Mouse (Mus musculus) kidney, postnatal 4 days (tissue): ENCODE data around the gene Myt1l.

Experiments used
- DNase-seq, 2 experiments: peaks; one replicate each; pipeline ENCODE4 v3.0.0; 2021; ENCODE audit warnings: mixed read lengths in 2 of 2

Gene Myt1l

GRCm38 (mm10) chr12:29528031-29528771 is at the start of gene Myt1l:
Myt1l (plus strand) TSS chr12:29528384.
- DNase-seq: no peak

DNA sequence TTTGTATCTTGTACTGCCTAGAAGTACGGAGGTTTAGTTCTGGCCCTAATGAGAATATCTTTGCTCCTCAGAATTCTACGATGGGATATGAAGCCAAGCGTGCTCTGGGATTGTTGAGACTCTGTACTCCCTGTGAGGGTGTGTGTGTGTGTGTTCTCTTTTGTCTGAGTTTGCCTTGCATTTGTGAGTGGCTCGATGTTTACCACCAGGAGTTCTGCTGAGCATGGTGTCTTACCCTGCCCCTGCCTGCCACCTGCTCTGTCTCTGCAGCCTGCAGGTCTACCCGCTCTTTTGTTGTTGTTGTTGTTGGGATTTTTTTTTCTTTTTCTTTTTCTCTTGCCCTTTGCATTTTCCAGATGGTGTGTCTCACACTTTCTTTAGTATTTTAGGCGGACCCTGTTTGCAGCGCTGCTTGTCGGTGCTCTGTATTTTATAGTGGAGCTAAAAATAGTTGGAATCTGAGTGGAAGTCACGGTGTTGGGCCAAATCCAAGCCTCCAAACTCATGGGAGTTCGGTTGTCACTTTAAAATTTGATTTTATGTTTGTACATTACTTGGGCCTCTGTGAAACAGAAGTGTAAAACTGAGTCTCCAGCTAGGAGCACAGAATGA is 41.7 kb upstream of the Myt1l start:
- DNase-seq: peak; percentile 30 to 38

DNA sequence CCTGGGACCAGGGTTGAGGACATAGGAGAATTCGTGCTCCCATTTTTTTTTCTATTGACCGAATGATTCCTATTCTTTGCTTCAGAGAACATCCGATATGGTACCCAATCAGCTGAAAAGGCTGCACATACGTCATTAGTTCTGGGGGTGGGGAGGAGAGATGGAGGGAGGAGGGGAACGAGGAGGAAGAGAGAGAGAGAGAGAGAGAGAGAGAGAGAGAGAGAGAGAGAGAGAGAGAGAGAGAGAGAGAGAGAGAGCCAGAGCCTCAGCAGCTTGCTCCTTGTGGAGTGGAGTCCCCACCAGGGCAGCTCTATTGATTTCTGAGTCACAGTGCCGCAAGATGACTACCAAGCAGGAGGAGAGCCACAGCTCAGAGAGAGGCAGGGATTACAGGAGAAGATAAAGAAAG is 1.9 kb upstream of the Myt1l start:
- DNase-seq: no peak

- DNase-seq: no peak
These were observed 979 bp upstream of the Myt1l start for GRCm38 (mm10) chr12:29527048-29527761.

GRCm38 (mm10) chr12:29530241-29530725 is 2.1 kb downstream of the Myt1l start:
- peak; percentile 81 to 82 for DNase-seq

DNA sequence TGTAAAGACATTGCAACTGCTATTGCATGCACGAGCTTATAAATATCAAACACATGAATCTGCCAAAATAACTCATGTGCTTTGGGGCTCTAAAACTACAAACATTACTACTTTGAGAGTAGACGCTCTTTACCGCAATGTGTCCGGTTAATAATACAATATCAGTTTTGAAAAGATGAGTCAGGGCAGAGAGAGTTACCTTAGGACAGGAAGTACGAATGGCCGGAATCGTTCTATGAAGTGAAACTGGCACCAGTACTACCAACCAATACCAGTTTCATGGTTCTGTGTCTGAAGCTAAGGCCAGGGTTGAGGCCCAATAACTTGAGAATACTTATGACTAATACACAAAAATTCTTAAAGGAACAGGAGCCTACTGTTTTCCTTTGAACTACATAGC is 2.6 kb downstream of the Myt1l start:
- no peak for DNase-seq

GRCm38 (mm10) chr12:29533071-29533876 is 5.1 kb downstream of the Myt1l start:
- no peak for DNase-seq

DNA sequence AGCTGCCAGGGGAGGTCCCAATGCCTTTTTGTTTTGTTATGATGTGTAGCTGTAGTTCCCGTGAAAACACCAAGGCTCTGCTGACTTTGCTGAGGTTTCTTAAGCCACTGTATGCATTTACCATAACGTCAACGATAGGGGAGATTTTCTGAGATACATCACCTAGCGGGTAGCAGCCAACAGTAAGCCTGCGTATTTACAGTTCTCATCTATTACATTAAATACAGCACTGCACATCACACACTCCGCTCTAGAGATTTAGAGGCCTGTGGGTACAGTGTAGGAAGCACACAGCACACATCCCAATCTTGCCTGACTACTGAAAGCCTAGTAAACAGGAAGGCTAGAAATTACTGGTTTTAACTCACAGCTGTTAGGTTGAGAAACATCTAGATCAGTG is 6.1 kb downstream of the Myt1l start:
- DNase-seq: no peak

- no peak for DNase-seq
These were observed 6.6 kb downstream of the Myt1l start for GRCm38 (mm10) chr12:29534761-29535300.

DNA sequence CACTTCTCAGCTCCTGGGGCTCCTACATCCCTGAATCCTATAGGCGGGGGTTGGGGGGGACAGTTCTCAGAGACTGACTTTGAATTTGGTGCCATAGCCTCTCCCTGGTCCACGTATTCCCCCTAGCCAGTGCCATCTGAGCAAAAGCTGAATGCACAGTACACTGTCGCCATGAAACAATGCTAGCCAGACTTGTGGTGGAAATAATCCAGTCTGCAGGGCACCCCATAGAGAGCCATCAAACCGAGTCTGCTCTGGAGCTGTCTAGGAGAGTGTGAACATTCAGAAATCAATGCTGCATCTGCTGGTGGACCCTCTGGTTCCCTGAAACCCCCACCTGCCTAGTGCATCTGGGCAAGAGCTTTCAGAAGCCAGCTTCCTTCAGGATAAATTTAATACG is 9.7 kb downstream of the Myt1l start:
- DNase-seq: no peak

DNA sequence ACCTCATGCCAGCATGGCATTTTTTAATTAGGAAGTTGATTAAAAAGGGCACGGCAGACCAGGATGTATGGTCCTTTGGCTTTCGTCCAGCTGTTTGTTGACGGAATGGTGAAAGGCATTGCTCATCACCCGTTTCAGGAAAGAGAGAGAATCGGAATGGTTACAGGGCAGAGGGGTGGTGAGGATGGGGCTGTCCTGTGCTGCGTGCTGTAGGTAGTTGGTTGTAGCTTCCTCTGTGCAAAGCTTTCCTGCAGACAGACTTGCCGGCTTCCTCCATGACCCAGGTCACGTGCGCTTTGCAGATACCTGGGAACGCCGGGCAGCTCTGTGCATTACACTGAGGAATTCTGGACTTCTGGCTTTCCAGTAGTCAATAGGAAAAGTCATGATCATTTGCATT is 10.3 kb downstream of the Myt1l start:
- DNase-seq: no peak

DNA sequence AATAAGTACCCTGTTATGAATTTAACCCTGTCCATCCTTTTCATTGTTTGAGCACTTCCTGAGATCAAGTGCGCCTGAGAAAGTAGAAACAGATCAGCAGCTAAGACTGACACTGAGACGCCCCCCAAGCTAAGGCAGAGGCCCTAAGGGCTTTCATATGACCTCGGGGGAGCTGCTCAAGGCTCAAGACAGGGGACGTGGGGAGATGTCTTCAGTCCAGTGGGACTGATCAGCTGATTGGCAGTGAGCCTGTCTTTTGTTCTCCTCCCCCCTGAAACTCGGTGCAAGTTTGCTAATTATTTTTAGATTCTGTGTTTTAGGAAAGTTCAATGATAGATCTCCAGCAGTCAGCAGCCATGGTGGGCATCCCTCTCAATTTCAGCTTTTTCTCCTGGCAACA is 10.9 kb downstream of the Myt1l start:
- DNase-seq: no peak

GRCm38 (mm10) chr12:29540741-29541140 is 12.6 kb downstream of the Myt1l start:
- no peak for DNase-seq

DNA sequence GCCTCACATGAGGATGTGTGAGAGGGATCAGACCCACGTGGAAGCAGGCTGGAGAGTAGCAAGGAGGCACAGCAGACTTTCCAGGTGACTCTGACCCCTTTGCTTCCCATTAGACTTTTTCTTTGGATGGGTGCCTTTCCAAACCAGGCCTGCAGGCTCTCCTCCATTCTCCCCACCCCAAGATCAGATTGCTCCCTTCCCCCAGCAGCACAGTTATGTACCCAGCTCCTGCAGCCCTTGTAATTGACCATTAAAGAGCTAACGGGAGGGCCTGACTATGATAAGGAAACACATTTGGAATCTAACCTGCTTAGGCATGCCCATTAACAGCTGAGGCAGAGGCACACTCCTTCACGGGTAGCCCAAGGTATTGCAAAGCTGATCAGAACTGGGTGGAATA is 17.9 kb downstream of the Myt1l start:
- no peak for DNase-seq

DNA sequence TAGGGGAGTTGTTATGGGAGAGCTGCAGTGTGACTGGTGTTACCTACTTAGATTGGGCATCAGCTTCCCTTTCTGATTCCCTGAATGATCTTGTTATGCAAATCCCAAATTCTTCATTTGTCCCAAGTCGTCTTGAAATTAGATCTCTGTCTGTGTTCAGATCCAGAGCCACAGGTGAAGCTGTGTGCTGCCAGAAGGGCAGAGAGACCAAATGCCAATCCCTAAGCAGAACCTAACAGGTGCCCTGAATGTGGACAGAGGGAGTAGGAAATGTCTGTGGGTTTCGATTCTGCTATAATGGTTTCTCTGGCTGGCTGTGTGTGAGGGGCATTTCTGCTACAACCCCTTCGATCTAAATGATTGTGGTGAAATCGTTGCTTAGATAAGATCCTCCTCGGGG is 18.9 kb downstream of the Myt1l start:
- DNase-seq: no peak

DNA sequence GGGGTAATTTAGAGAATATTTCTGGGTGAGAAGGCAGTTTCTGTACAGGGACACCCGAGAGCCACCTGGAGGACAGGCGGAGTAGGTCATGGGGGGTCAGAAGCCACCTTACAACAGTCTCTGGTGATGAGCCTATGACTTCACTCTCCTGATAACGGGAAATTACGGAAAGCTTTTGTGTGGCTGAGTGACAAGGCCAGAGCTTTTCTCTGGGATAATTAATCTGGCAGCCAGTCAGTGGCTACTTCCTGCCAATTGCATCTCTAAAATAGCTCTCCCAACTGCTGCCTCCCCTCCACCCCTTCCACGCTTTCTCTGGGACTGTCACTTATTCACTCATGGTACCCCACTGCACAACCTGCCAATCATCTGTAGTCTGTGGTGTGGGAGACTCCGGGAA is 19.6 kb downstream of the Myt1l start:
- no peak for DNase-seq

DNA sequence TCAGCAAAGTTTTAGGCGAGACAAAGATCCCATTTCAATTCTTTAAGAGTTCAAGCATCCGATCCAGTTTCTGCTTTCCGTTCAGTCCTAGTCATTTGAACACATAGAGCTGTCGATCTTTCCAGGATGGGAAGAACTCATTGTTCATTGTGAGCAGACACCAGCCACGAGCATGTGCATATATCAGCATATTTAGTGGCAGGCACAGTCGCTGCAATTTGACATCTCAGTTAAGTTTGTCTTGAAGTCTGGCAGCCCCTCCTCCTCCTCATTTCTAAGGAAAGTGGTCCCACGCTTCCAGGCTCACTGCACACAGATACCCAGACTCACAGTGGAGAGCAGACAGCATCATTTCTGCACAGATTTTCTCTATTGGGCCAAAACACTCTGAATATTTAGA is 25.0 kb downstream of the Myt1l start:
- DNase-seq: no peak

GRCm38 (mm10) chr12:29555718-29556117 is 27.5 kb downstream of the Myt1l start:
- DNase-seq: no peak

DNA sequence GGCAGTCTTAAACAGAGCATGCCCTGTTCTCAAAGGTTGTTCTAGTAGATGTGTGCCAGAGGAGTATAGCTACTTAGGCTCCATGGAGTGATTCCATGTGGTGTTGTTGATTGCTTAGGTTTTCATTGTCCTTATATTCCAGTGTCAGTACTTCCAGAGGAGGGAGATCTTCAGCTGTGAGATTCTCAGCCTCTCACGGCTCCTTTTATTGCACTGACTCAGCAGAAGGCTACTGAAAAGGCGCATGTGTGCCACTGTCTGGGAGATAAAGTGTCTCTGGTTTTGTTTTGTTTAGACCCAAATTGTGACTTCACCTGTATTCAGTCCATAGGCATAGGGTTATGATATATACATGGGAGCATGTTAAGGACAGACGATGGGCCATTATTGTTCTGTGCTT is 28.2 kb downstream of the Myt1l start:
- no peak for DNase-seq

- no peak for DNase-seq
These were observed 28.7 kb downstream of the Myt1l start for GRCm38 (mm10) chr12:29556901-29557300.

GRCm38 (mm10) chr12:29559769-29560168 is 31.6 kb downstream of the Myt1l start:
- DNase-seq: no peak

DNA sequence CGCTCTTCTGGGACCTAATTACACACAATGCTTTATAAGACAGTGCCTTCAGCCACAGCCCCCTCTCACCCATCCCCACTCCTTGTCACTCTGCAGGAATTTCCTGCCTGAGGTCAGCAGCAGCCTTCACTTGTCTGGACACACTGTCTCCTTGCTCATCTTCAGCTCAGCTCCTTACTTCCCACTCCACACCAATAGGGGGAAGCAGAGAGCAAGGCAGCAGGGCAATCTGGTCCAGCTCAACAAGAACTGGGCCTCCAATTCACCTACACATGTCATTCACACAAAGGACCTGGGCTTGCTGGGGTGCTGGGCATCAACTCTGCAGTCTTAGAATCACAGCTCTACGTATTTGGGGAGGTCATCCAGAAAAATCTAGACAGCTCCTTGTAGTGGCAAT is 33.0 kb downstream of the Myt1l start:
- no peak for DNase-seq

- no peak for DNase-seq
These were observed 41.1 kb downstream of the Myt1l start for GRCm38 (mm10) chr12:29569311-29569710.
